Mouse (Mus musculus): ENCODE data around the gene Prelid1. TPM values are rescaled to one million over a fixed set of nuclear protein-coding genes. Genes with fewer than 3 reads are reported as not detected.
A peak's percentile ranks its signal among the peaks of the same experiment; 100 is the strongest.

The Prelid1 gene
- polyA plus RNA-seq, 1 experiment from 2014 or later: 512 TPM

- WGBS: 85% methylated on average over 11 of the region's 11 CpGs
- no peak for DNase-seq (ENCODE audit: extremely low spot score, low spot score)
These were observed 5.3 kb downstream of the Prelid1 start for GRCm38 (mm10) chr13:55325596-55325995.

GRCm38 (mm10) chr13:55327169-55327568, 6.9 kb downstream of the Prelid1 start:
- H3K27me3 ChIP-seq (ENCODE audit: poor library complexity, severe bottlenecking): peaks cover 17% of the 10 kb centered on the region
- DNase-seq (ENCODE audit: extremely low spot score, low spot score): no peak
- H3K36me3 ChIP-seq (replicated peaks): peaks cover 47% of the 10 kb centered on the region
- no peaks in the 10 kb centered on the region for H3K9me3 ChIP-seq
- 62% methylated on average over 4 of the region's 4 CpGs for WGBS
- H3K27ac ChIP-seq: no peak overlapping the region
- H3K4me3 ChIP-seq: peak overlapping the region; percentile 78; the same call in 1 of the 2 replicates
- peaks cover 61% of the 10 kb centered on the region for H3K4me1 ChIP-seq

More at GRCm38 (mm10) chr13:55325596-55325995, 5.3 kb downstream of the Prelid1 start:
- H3K27me3 ChIP-seq (ENCODE audit: poor library complexity, severe bottlenecking): peaks cover 9% of the 10 kb centered on the region
- H3K4me3 ChIP-seq: peak overlapping the region; percentile 1; the same call in 1 of the 2 replicates
- H3K4me1 ChIP-seq: peaks cover 63% of the 10 kb centered on the region
- no peak overlapping the region for H3K27ac ChIP-seq
- no peaks in the 10 kb centered on the region for H3K9me3 ChIP-seq
- peaks cover 48% of the 10 kb centered on the region for H3K36me3 ChIP-seq (replicated peaks)

DNA sequence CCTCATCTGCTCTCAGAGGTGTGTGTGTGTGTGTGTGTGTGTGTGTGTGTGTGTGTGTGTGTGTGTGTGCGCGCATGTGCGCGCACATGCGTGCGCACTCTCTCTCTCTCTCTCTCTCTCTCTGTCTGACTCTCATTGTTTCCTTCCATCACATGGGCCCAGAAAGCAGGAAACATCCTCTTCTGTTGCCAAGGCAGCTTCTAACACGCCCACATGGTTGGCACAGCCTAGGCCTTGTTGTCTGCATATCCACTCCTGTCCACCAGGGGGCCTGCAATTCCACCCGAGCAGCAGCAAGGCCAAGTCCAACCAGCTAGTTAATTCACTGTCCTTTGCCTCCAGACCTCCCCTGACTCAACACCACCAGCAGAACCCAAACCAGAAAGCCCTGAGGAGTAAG, 7.3 kb downstream of the Prelid1 start:
- Histone ChIP-seq H3K27ac (0 out of 2 replicates have a peak overlapping the region, but pooled peaks have one; percentile 3), H3K36me3 (replicated peaks) (peaks cover 46% of the 10 kb centered on the region), H3K4me3 (peak overlapping the region; percentile 78; the same call in 1 of the 2 replicates), H3K27me3 (ENCODE audit: poor library complexity, severe bottlenecking) (peaks cover 17% of the 10 kb centered on the region), H3K4me1 (peaks cover 58% of the 10 kb centered on the region), H3K9me3 (no peaks in the 10 kb centered on the region)
- DNase-seq (ENCODE audit: extremely low spot score, low spot score): peak; percentile 86
- 41% methylated on average over 8 of the region's 8 CpGs for WGBS

- H3K36me3 ChIP-seq (replicated peaks): peaks cover 41% of the 10 kb centered on the region
- peak overlapping the region; percentile 78 for H3K4me3 ChIP-seq
- no peak for DNase-seq (ENCODE audit: extremely low spot score, low spot score)
- H3K9me3 ChIP-seq: no peaks in the 10 kb centered on the region
- 0 out of 2 replicates have a peak overlapping the region, but pooled peaks have one; percentile 3 for H3K27ac ChIP-seq
- H3K27me3 ChIP-seq (ENCODE audit: poor library complexity, severe bottlenecking): peaks cover 17% of the 10 kb centered on the region
- peaks cover 53% of the 10 kb centered on the region for H3K4me1 ChIP-seq
- 82% methylated on average over 6 of the region's 6 CpGs for WGBS
These were observed 7.9 kb downstream of the Prelid1 start for GRCm38 (mm10) chr13:55328171-55328570.

GRCm38 (mm10) chr13:55328641-55329040, 8.3 kb downstream of the Prelid1 start:
- H3K9me3 ChIP-seq: no peaks in the 10 kb centered on the region
- peaks cover 17% of the 10 kb centered on the region for H3K27me3 ChIP-seq (ENCODE audit: poor library complexity, severe bottlenecking)
- no peak for DNase-seq (ENCODE audit: extremely low spot score, low spot score)
- H3K36me3 ChIP-seq (replicated peaks): peaks cover 36% of the 10 kb centered on the region
- peak overlapping the region; percentile 78 for H3K4me3 ChIP-seq
- H3K4me1 ChIP-seq: peaks cover 48% of the 10 kb centered on the region
- 88% methylated on average over 4 of the region's 4 CpGs for WGBS
- H3K27ac ChIP-seq: peak overlapping the region; percentile 97; the same call in 1 of the 2 replicates

DNA sequence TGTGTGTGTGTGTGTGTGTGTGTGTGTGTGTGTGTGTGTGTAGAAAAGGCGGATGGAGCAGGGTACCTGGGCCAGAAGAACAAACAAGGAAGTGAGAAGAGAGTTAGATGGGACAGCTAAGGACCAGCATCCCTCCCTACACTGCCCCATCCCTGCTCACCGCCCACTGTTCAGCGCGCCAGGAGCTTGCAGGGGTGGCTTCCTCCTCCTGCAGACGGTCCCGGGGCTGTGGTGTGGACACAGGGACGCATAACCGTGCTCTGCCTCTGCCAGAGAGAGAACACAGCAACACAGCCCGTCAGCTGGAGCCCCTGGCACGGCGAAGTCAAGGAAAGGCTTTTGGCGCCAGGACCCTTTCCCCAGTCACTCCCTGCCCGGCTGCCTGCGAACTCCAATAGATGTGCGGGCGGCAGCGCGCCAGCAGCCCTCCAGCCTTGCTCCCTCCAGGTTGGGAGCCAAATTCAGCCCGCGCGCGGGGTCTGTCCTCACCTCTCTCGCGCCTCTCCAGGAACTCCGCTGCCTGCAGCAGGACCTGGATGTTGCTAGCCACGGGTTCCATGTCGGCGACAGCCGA, 8.9 kb downstream of the Prelid1 start:
- Histone ChIP-seq H3K4me1 (peaks cover 44% of the 10 kb centered on the region), H3K36me3 (replicated peaks) (peaks cover 31% of the 10 kb centered on the region), H3K4me3 (peak overlapping the region; percentile 78), H3K9me3 (no peaks in the 10 kb centered on the region), H3K27me3 (ENCODE audit: poor library complexity, severe bottlenecking) (peaks cover 17% of the 10 kb centered on the region), H3K27ac (peak overlapping the region; percentile 97)
- DNase-seq (ENCODE audit: extremely low spot score, low spot score): no peak
- WGBS: 1% methylated on average over 29 of the region's 29 CpGs

GRCm38 (mm10) chr13:55329683-55330566, 9.6 kb downstream of the Prelid1 start, which contains the start of gene Mxd3:
TSS of gene Mxd3 (minus strand) at chr13:55329823.
- under 1% methylated on average over 82 of the region's 82 CpGs for WGBS
- Histone ChIP-seq H3K27me3 (ENCODE audit: poor library complexity, severe bottlenecking) (peaks cover 17% of the 10 kb centered on the region), H3K27ac (peak within 1 kb of the TSS; percentile 97), H3K4me1 (peaks cover 44% of the 10 kb centered on the region), H3K9me3 (no peaks in the 10 kb centered on the region), H3K4me3 (peak within 1 kb of the TSS; percentile 78), H3K36me3 (replicated peaks) (peaks cover 23% of the 10 kb centered on the region)
- DNase-seq (ENCODE audit: extremely low spot score, low spot score): peak; percentile 92

- Histone ChIP-seq H3K27me3 (ENCODE audit: poor library complexity, severe bottlenecking) (peaks cover 17% of the 10 kb centered on the region), H3K4me3 (peak overlapping the region; percentile 78), H3K36me3 (replicated peaks) (peaks cover 15% of the 10 kb centered on the region), H3K27ac (peak overlapping the region; percentile 97), H3K4me1 (peaks cover 44% of the 10 kb centered on the region), H3K9me3 (no peaks in the 10 kb centered on the region)
- DNase-seq (ENCODE audit: extremely low spot score, low spot score): no peak
- 48% methylated on average over 14 of the region's 14 CpGs for WGBS
These were observed 10.5 kb downstream of the Prelid1 start for GRCm38 (mm10) chr13:55330567-55331400.

GRCm38 (mm10) chr13:55332331-55332730, 12.0 kb downstream of the Prelid1 start:
- peaks cover 17% of the 10 kb centered on the region for H3K27me3 ChIP-seq (ENCODE audit: poor library complexity, severe bottlenecking)
- no peak overlapping the region for H3K4me3 ChIP-seq
- H3K9me3 ChIP-seq: no peaks in the 10 kb centered on the region
- no peaks in the 10 kb centered on the region for H3K36me3 ChIP-seq (replicated peaks)
- 89% methylated on average over 3 of the region's 3 CpGs for WGBS
- H3K4me1 ChIP-seq: peaks cover 44% of the 10 kb centered on the region
- no peak for DNase-seq (ENCODE audit: extremely low spot score, low spot score)
- no peak overlapping the region for H3K27ac ChIP-seq

- Histone ChIP-seq H3K4me1 (peaks cover 14% of the 10 kb centered on the region), H3K9me3 (no peaks in the 10 kb centered on the region), H3K27ac (no peak overlapping the region), H3K4me3 (no peak overlapping the region), H3K27me3 (ENCODE audit: poor library complexity, severe bottlenecking) (peaks cover 8% of the 10 kb centered on the region; the same call in 1 of the 2 replicates), H3K36me3 (replicated peaks) (no peaks in the 10 kb centered on the region)
- DNase-seq (ENCODE audit: extremely low spot score, low spot score): no peak
- WGBS: 91% methylated on average over 4 of the region's 4 CpGs
These were observed 15.4 kb downstream of the Prelid1 start for GRCm38 (mm10) chr13:55335701-55336100.

GRCm38 (mm10) chr13:55337341-55337975, 17.2 kb downstream of the Prelid1 start:
- 67% methylated on average over 10 of the region's 10 CpGs for WGBS
- no peaks in the 10 kb centered on the region for H3K36me3 ChIP-seq (replicated peaks)
- H3K4me1 ChIP-seq: peaks cover 6% of the 10 kb centered on the region
- H3K27ac ChIP-seq: no peak overlapping the region
- no peaks in the 10 kb centered on the region for H3K9me3 ChIP-seq
- no peaks in the 10 kb centered on the region for H3K27me3 ChIP-seq (ENCODE audit: poor library complexity, severe bottlenecking)
- no peak overlapping the region for H3K4me3 ChIP-seq
- no peak for DNase-seq (ENCODE audit: extremely low spot score, low spot score)

Data from forebrain, embryonic 10.5 days (tissue).